In genomic region chr5:113456756-113457155, GRCm38 (mm10) we compare ENCODE assay signal across 16 mouse cellular contexts. TPM values are rescaled to one million over a fixed set of nuclear protein-coding genes. Genes with fewer than 3 reads are reported as not detected.
"Had no signal": no experiment of that assay in that cellular context is flagged by ENCODE, and none has a peak within 500 bp of the region (broad histone marks: within the 10 kb centered on the region; RNA-seq: fewer than 3 reads in every experiment).

No protein-coding gene starts in this region.

- H3K9ac ChIP-seq: lung, embryonic 14.5 days; midbrain, embryonic 13.5 days; neural tube, embryonic 13.5 days; neural tube, embryonic 15.5 days had no signal

- H3K4me2 ChIP-seq: lung, embryonic 14.5 days; midbrain, embryonic 13.5 days; neural tube, embryonic 13.5 days; neural tube, embryonic 15.5 days had no signal

- H3K4me3 ChIP-seq: midbrain, embryonic 10.5 days; midbrain, embryonic 13.5 days; myocyte; neural tube, embryonic 13.5 days; neural tube, embryonic 15.5 days had no signal

- DNase-seq: lung, adult 18-20 months; lung, embryonic 14.5 days; lung, postnatal 10 days; lung, postnatal 4 days; right cerebral cortex, postnatal 25 days; right cerebral cortex, postnatal 4 days; spleen, adult 18-20 months; thymus, adult 18-20 months; thymus, postnatal 14 days; thymus, postnatal 36 days had no signal

- H3K27me3 ChIP-seq: neural tube, embryonic 15.5 days had no signal

- H3K27ac ChIP-seq: neural tube, embryonic 13.5 days; neural tube, embryonic 15.5 days had no signal

- H3K9me3 ChIP-seq: midbrain, embryonic 10.5 days; midbrain, embryonic 13.5 days; neural tube, embryonic 13.5 days; neural tube, embryonic 15.5 days had no signal

- H3K36me3 ChIP-seq: midbrain, embryonic 10.5 days; midbrain, embryonic 13.5 days; neural tube, embryonic 13.5 days; neural tube, embryonic 15.5 days had no signal

- ATAC-seq: midbrain, embryonic 13.5 days; midbrain, embryonic 16.5 days had no signal

RNA-seq across cellular contexts. Expression of gene Wscd2, which starts 33.4 kb away (rescaled TPM):
- polyA plus RNA-seq: myocyte had no signal
